Mouse (Mus musculus) thymus, postnatal 4 days (tissue): ENCODE results near the gene Ckmt2.
A peak's percentile ranks its signal among the peaks of the same experiment; 100 is the strongest.

Experiments used
- DNase-seq: peaks from one replicate; pipeline ENCODE4 v3.0.0; 2021

The Ckmt2 gene

GRCm38 (mm10) chr13:91876741-91877349, at the start of gene Ckmt2:
Gene Ckmt2 (minus strand): TSS chr13:91876885.
- DNase-seq: no peak

GRCm38 (mm10) chr13:91921010-91921409, 44.3 kb upstream of the Ckmt2 start:
- no peak for DNase-seq

- DNase-seq: no peak
Measured at GRCm38 (mm10) chr13:91918764-91919163, 42.1 kb upstream of the Ckmt2 start.

- no peak for DNase-seq
Measured at GRCm38 (mm10) chr13:91917835-91918234, 41.1 kb upstream of the Ckmt2 start.

- no peak for DNase-seq
Measured at GRCm38 (mm10) chr13:91916308-91916707, 39.6 kb upstream of the Ckmt2 start.

GRCm38 (mm10) chr13:91915582-91916239, 39.0 kb upstream of the Ckmt2 start:
- DNase-seq: no peak

- DNase-seq: peak; percentile 9
Measured at GRCm38 (mm10) chr13:91915192-91915581, 38.5 kb upstream of the Ckmt2 start.

GRCm38 (mm10) chr13:91911652-91912051, 35.0 kb upstream of the Ckmt2 start:
- no peak for DNase-seq

GRCm38 (mm10) chr13:91911211-91911610, 34.5 kb upstream of the Ckmt2 start:
- DNase-seq: no peak

GRCm38 (mm10) chr13:91908202-91908980, 31.7 kb upstream of the Ckmt2 start:
- peak; percentile 75 for DNase-seq

- DNase-seq: no peak
Measured at GRCm38 (mm10) chr13:91906338-91906737, 29.7 kb upstream of the Ckmt2 start.

- DNase-seq: no peak
Measured at GRCm38 (mm10) chr13:91896476-91896875, 19.8 kb upstream of the Ckmt2 start.

GRCm38 (mm10) chr13:91893132-91893531, 16.4 kb upstream of the Ckmt2 start:
- no peak for DNase-seq

GRCm38 (mm10) chr13:91890031-91890619, 13.4 kb upstream of the Ckmt2 start:
- no peak for DNase-seq

GRCm38 (mm10) chr13:91884714-91885386, 8.2 kb upstream of the Ckmt2 start:
- no peak for DNase-seq

GRCm38 (mm10) chr13:91881837-91882480, 5.3 kb upstream of the Ckmt2 start:
- peak; percentile 58 for DNase-seq

- no peak for DNase-seq
Measured at GRCm38 (mm10) chr13:91880256-91880655, 3.6 kb upstream of the Ckmt2 start.

- DNase-seq: no peak
Measured at GRCm38 (mm10) chr13:91877996-91878395, 1.3 kb upstream of the Ckmt2 start.

GRCm38 (mm10) chr13:91877350-91877749, 665 bp upstream of the Ckmt2 start:
- DNase-seq: no peak

- DNase-seq: no peak
Measured at GRCm38 (mm10) chr13:91875581-91875980, 1.1 kb downstream of the Ckmt2 start.

GRCm38 (mm10) chr13:91874565-91874964, 2.1 kb downstream of the Ckmt2 start:
- DNase-seq: no peak

GRCm38 (mm10) chr13:91873734-91874329, 2.9 kb downstream of the Ckmt2 start:
- no peak for DNase-seq
